Mouse (Mus musculus) NIH3T3 (cell line): ENCODE data around the gene Rtl3.

Experiments used
- DNase-seq: peaks from one replicate; pipeline ENCODE4 v3.0.0-alpha.2; 2012; ENCODE audit warnings: low read depth

Rtl3 gene

GRCm38 (mm10) chrX:106840409-106840808 lies at the start of gene Rtl3:
Gene Rtl3 (minus strand): TSS chrX:106840644.
- DNase-seq, result no peak

DNA sequence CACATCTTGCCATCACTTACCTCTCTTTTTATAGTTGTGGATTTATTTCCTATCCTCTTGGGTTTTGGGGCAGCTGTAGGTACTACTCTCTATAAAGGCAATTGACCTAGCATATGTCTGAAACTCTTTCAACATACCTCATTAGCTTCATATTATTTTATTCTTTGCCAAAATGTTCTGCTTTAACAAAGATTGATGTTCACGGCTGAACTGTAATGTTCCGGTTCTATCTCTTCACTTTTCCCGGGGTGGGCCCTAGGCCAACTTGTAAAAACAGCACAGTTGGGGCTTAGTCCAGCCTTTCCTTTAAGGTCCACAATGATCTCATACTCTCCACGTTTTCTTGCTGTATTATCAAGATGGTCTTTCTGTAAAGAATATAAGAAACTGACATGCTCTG lies 31.9 kb upstream of the Rtl3 start:
- no peak for DNase-seq

DNA sequence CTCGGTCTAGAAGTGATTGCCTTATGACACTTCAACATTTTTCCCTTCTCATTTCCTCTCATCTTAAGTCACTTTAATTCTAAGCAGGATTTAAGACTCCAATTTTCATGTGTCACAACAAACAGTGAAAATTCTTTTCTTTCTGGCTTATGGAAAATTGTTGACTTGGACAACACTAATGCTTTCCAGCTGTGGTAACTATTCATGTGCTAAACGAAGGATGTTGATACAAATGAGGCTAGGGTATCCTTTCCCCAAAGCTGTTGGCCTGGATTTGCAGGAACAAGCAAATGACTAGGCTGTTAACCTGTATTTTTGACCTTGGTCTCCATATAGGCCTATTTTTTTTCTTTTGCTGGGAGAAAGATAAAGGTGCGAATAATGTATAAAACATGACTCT lies 31.4 kb upstream of the Rtl3 start:
- no peak for DNase-seq

GRCm38 (mm10) chrX:106871426-106871825 lies 31.0 kb upstream of the Rtl3 start:
- DNase-seq, result no peak

- peak; percentile 2 for DNase-seq
Observed at GRCm38 (mm10) chrX:106853523-106854300, 13.3 kb upstream of the Rtl3 start.

GRCm38 (mm10) chrX:106839591-106839990 lies 853 bp downstream of the Rtl3 start:
- DNase-seq, result no peak

- no peak for DNase-seq
Observed at GRCm38 (mm10) chrX:106830494-106830893, 9.9 kb downstream of the Rtl3 start.

- DNase-seq, result no peak
Observed at GRCm38 (mm10) chrX:106809560-106810226, 30.8 kb downstream of the Rtl3 start.

GRCm38 (mm10) chrX:106804387-106804786 lies 36.1 kb downstream of the Rtl3 start:
- DNase-seq, result no peak

DNA sequence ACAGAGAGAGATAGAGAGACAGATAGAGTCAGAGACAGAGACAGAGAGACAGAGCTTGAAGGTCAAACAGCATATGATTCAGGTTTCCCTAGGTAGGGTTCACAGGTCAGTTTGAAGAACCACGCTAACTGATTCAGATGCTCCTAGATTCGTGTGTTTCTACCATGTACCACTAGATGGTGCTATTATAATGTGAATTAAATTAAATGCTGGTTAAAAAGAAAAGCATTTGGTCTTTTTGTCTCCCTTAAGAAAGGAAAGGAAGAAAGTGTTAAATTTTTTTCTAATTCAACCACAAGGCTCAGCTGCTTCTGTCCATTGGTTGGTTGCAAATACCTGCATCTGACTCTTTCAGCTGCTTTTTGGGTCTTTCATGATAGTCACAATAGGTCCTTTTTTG lies 45.8 kb downstream of the Rtl3 start:
- peak; percentile 46 for DNase-seq
